Mouse (Mus musculus): ENCODE results near the gene Irs2.
A peak's percentile ranks its signal among the peaks of the same experiment; 100 is the strongest.

Irs2 gene

GRCm38 (mm10) chr8:11009431-11010071, 1.3 kb upstream of the Irs2 start:
- peak; percentile 85 for DNase-seq (ENCODE audit: low spot score)

GRCm38 (mm10) chr8:11008842-11009420, 673 bp upstream of the Irs2 start:
- DNase-seq (ENCODE audit: low spot score) = peak; percentile 99

GRCm38 (mm10) chr8:11007581-11008378, 478 bp downstream of the Irs2 start:
- DNase-seq (ENCODE audit: low spot score) = peak; percentile 74

GRCm38 (mm10) chr8:11007001-11007580, 1.2 kb downstream of the Irs2 start:
- peak; percentile 82 for DNase-seq (ENCODE audit: low spot score)

GRCm38 (mm10) chr8:11006276-11006630, 2.0 kb downstream of the Irs2 start:
- DNase-seq (ENCODE audit: low spot score) = no peak

GRCm38 (mm10) chr8:11005460-11006275, 2.6 kb downstream of the Irs2 start:
- no peak for DNase-seq (ENCODE audit: low spot score)

GRCm38 (mm10) chr8:11004781-11005459, 3.3 kb downstream of the Irs2 start:
- DNase-seq (ENCODE audit: low spot score) = no peak

GRCm38 (mm10) chr8:11003917-11004470, 4.3 kb downstream of the Irs2 start:
- no peak for DNase-seq (ENCODE audit: low spot score)

- DNase-seq (ENCODE audit: low spot score) = no peak
Measured at GRCm38 (mm10) chr8:11003253-11003652, 5.0 kb downstream of the Irs2 start.

- DNase-seq (ENCODE audit: low spot score) = no peak
Measured at GRCm38 (mm10) chr8:11002816-11003215, 5.4 kb downstream of the Irs2 start.

- peak; percentile 32 for DNase-seq (ENCODE audit: low spot score)
Measured at GRCm38 (mm10) chr8:11001062-11001549, 7.2 kb downstream of the Irs2 start.

- no peak for DNase-seq (ENCODE audit: low spot score)
Measured at GRCm38 (mm10) chr8:10999538-10999937, 8.7 kb downstream of the Irs2 start.

GRCm38 (mm10) chr8:10996247-10996646, 12.0 kb downstream of the Irs2 start:
- DNase-seq (ENCODE audit: low spot score) = no peak

- no peak for DNase-seq (ENCODE audit: low spot score)
Measured at GRCm38 (mm10) chr8:10995756-10996155, 12.5 kb downstream of the Irs2 start.

GRCm38 (mm10) chr8:10994390-10994954, 13.8 kb downstream of the Irs2 start:
- DNase-seq (ENCODE audit: low spot score) = no peak

- DNase-seq (ENCODE audit: low spot score) = no peak
Measured at GRCm38 (mm10) chr8:10993582-10994216, 14.6 kb downstream of the Irs2 start.

GRCm38 (mm10) chr8:10992081-10992480, 16.2 kb downstream of the Irs2 start:
- DNase-seq (ENCODE audit: low spot score) = no peak

- no peak for DNase-seq (ENCODE audit: low spot score)
Measured at GRCm38 (mm10) chr8:10991323-10991722, 16.9 kb downstream of the Irs2 start.

GRCm38 (mm10) chr8:10990421-10991110, 17.7 kb downstream of the Irs2 start:
- DNase-seq (ENCODE audit: low spot score) = no peak

All from T-cell, adult 2 months (primary cell).